Mouse (Mus musculus): ENCODE data around the gene Cux1.

Cux1 gene

GRCm38 (mm10) chr5:136510609-136511008 is 56.7 kb downstream of the Cux1 start:
- DNase-seq (ENCODE audit: low read depth, low spot score): no peak

- DNase-seq (ENCODE audit: low read depth, low spot score): no peak
Measured at GRCm38 (mm10) chr5:136507629-136508028, 59.7 kb downstream of the Cux1 start.

- no peak for DNase-seq (ENCODE audit: low read depth, low spot score)
Measured at GRCm38 (mm10) chr5:136506262-136506661, 61.0 kb downstream of the Cux1 start.

- no peak for DNase-seq (ENCODE audit: low read depth, low spot score)
Measured at GRCm38 (mm10) chr5:136502491-136503086, 64.7 kb downstream of the Cux1 start.

GRCm38 (mm10) chr5:136500307-136500871 is 66.9 kb downstream of the Cux1 start:
- DNase-seq (ENCODE audit: low read depth, low spot score): no peak

- no peak for DNase-seq (ENCODE audit: low read depth, low spot score)
Measured at GRCm38 (mm10) chr5:136499316-136499715, 68.0 kb downstream of the Cux1 start.

- DNase-seq (ENCODE audit: low read depth, low spot score): no peak
Measured at GRCm38 (mm10) chr5:136498741-136499140, 68.5 kb downstream of the Cux1 start.

GRCm38 (mm10) chr5:136497301-136497700 is 70.0 kb downstream of the Cux1 start:
- no peak for DNase-seq (ENCODE audit: low read depth, low spot score)

- no peak for DNase-seq (ENCODE audit: low read depth, low spot score)
Measured at GRCm38 (mm10) chr5:136495581-136495980, 71.7 kb downstream of the Cux1 start.

GRCm38 (mm10) chr5:136494927-136495326 is 72.4 kb downstream of the Cux1 start:
- DNase-seq (ENCODE audit: low read depth, low spot score): no peak

GRCm38 (mm10) chr5:136494288-136494687 is 73.0 kb downstream of the Cux1 start:
- no peak for DNase-seq (ENCODE audit: low read depth, low spot score)

- DNase-seq (ENCODE audit: low read depth, low spot score): no peak
Measured at GRCm38 (mm10) chr5:136489450-136489849, 77.8 kb downstream of the Cux1 start.

GRCm38 (mm10) chr5:136488721-136489120 is 78.6 kb downstream of the Cux1 start:
- no peak for DNase-seq (ENCODE audit: low read depth, low spot score)

GRCm38 (mm10) chr5:136488223-136488622 is 79.1 kb downstream of the Cux1 start:
- no peak for DNase-seq (ENCODE audit: low read depth, low spot score)

GRCm38 (mm10) chr5:136487397-136488093 is 79.7 kb downstream of the Cux1 start:
- no peak for DNase-seq (ENCODE audit: low read depth, low spot score)

GRCm38 (mm10) chr5:136486401-136486800 is 80.9 kb downstream of the Cux1 start:
- DNase-seq (ENCODE audit: low read depth, low spot score): no peak

- DNase-seq (ENCODE audit: low read depth, low spot score): no peak
Measured at GRCm38 (mm10) chr5:136485397-136485796, 81.9 kb downstream of the Cux1 start.

- DNase-seq (ENCODE audit: low read depth, low spot score): no peak
Measured at GRCm38 (mm10) chr5:136482434-136482833, 84.9 kb downstream of the Cux1 start.

- DNase-seq (ENCODE audit: low read depth, low spot score): no peak
Measured at GRCm38 (mm10) chr5:136480541-136480940, 86.7 kb downstream of the Cux1 start.

- no peak for DNase-seq (ENCODE audit: low read depth, low spot score)
Measured at GRCm38 (mm10) chr5:136479801-136480200, 87.5 kb downstream of the Cux1 start.

- no peak for DNase-seq (ENCODE audit: low read depth, low spot score)
Measured at GRCm38 (mm10) chr5:136479024-136479763, 88.1 kb downstream of the Cux1 start.

- no peak for DNase-seq (ENCODE audit: low read depth, low spot score)
Measured at GRCm38 (mm10) chr5:136476272-136476671, 91.0 kb downstream of the Cux1 start.

Measured in retina, postnatal 7 days (tissue).